Mouse (Mus musculus) thymus, adult 2 months (tissue): ENCODE data around the gene Prdx4. TPM values are rescaled to one million over a fixed set of nuclear protein-coding genes. Genes with fewer than 3 reads are reported as not detected.

Source experiments
- DNase-seq: peaks from one replicate; pipeline ENCODE4 v3.0.0; 2021
- H3K27ac ChIP-seq: fragments of 200-500 bp; 2 replicates; pipeline ENCODE4 v1.5.1; 2012; ENCODE audit warnings: low read length, control low read depth; ENCODE audit not compliant: control insufficient read depth, insufficient read depth
- H3K27me3 ChIP-seq: fragments of 200-500 bp; 2 replicates; pipeline ENCODE4 v1.6.1; 2012; ENCODE audit warnings: mild to moderate bottlenecking, low read length, moderate library complexity, mixed read lengths; ENCODE audit not compliant: control insufficient read depth, insufficient read depth
- H3K36me3 ChIP-seq: fragments of 200-500 bp; 2 replicates; pipeline ENCODE4 v1.6.1; 2012; ENCODE audit warnings: mild to moderate bottlenecking, low read length, moderate library complexity; ENCODE audit not compliant: control insufficient read depth, insufficient read depth
- H3K4me1 ChIP-seq: fragments of 200-500 bp; replicated peaks from 2 replicates; pipeline ENCODE4 v1.6.1; 2012; ENCODE audit warnings: low read length; ENCODE audit not compliant: control insufficient read depth, insufficient read depth
- H3K4me3 ChIP-seq: fragments of 200-500 bp; 2 replicates; pipeline ENCODE4 v1.5.1; 2012; ENCODE audit warnings: mild to moderate bottlenecking, low read length, control low read depth, moderate library complexity; ENCODE audit not compliant: control insufficient read depth, insufficient read depth
- CTCF ChIP-seq: fragments of 200-500 bp; IDR thresholded peaks from 2 replicates; pipeline ENCODE4 v1.5.1; 2012; ENCODE audit warnings: mild to moderate bottlenecking, control low read depth, low read length, moderate library complexity, borderline replicate concordance; ENCODE audit not compliant: control insufficient read depth, poor library complexity, insufficient read depth; ENCODE audit errors: extremely low read depth
- POLR2A ChIP-seq: fragments of 200-500 bp; IDR thresholded peaks from 2 replicates; pipeline ENCODE4 v1.6.1; 2012; ENCODE audit warnings: mild to moderate bottlenecking, low read length, control low read depth, moderate library complexity; ENCODE audit not compliant: control insufficient read depth, poor library complexity, insufficient read depth; ENCODE audit errors: extremely low read depth
- WGBS: fragments of 180-500 bp; shearing (Covaris S2); methylation state at CpG from one replicate; pipeline ENCODE4 v1.1.7; 2018; 5-methylcytosine and 5-hydroxymethylcytosine counted together
- polyA plus RNA-seq: library from polyadenylated mRNA; depleted of rRNA; stranded (reverse); fragments of >200 nt; gene quantifications from 2 replicates; pipeline ENCODE4 v1.2.3, GENCODE M21; 2012; rRNA removed

Prdx4 gene
- polyA plus RNA-seq, 1 experiment = 35.1 TPM

GRCm38 (mm10) chrX:155337905-155338721 is 2.4 kb downstream of the Prdx4 start:
- peak overlapping the region; percentile 100 for H3K4me3 ChIP-seq
- peak; percentile 79 for DNase-seq
- no peaks in the 10 kb centered on the region; the same call in 1 of the 2 replicates for H3K27me3 ChIP-seq
- 2% methylated on average over 46 of the region's 49 CpGs for WGBS
- no peak overlapping the region for H3K27ac ChIP-seq
- H3K36me3 ChIP-seq = no peaks in the 10 kb centered on the region
- TF ChIP-seq POLR2A = no peak
- TF ChIP-seq CTCF = no peak
- no peaks in the 10 kb centered on the region; the same call in 1 of the 2 replicates for H3K4me1 ChIP-seq

DNA sequence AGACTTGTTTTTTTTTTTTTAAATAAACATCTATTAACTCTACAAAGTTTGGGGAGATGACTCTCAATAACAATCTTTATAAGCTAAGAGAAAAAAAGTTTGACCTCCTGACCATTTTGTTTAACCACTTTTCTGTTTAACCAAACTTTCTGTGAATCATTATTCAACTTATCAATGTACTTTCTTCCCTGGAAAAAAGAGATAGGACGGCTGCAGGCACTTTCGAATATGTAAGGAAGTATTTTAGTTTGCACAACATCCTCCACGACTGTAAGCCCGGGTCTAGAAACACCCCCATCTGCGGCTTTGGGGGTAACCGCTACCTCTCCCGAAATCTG is 3.0 kb downstream of the Prdx4 start:
- Histone ChIP-seq H3K36me3 (no peaks in the 10 kb centered on the region), H3K27ac (no peak overlapping the region), H3K4me3 (peak overlapping the region; percentile 100), H3K4me1 (no peaks in the 10 kb centered on the region; the same call in 1 of the 2 replicates), H3K27me3 (no peaks in the 10 kb centered on the region; the same call in 1 of the 2 replicates)
- WGBS = 0% methylated on average over 7 of the region's 7 CpGs
- TF ChIP-seq POLR2A (no peak), CTCF (no peak)
- no peak for DNase-seq

GRCm38 (mm10) chrX:155318005-155318404 is 22.5 kb downstream of the Prdx4 start:
- peak; percentile 30 for DNase-seq
- WGBS = 36% methylated on average over 4 of the region's 4 CpGs
- H3K4me1 ChIP-seq = no peaks in the 10 kb centered on the region
- no peaks in the 10 kb centered on the region for H3K36me3 ChIP-seq
- H3K27ac ChIP-seq = no peak overlapping the region
- TF ChIP-seq CTCF (no peak), POLR2A (no peak)
- no peak overlapping the region for H3K4me3 ChIP-seq
- no peaks in the 10 kb centered on the region for H3K27me3 ChIP-seq

DNA sequence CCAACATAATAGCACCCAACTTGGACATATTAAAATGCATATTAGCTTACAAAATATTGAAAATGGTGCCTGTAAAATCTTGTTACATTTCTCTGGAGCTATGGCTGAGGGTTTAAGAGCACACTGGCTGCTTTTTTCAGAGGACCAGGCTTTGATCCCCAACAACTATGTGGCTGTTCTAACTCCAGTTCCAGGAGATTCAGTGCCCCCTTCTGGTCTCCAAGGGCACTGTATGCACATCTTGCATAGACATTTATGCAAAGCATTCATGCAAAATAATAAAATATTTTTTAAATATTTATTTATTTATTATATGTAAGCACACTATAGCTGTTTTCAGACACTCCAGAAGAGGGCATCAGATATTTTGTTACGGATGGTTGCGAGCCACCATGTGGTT is 34.2 kb downstream of the Prdx4 start:
- Histone ChIP-seq H3K36me3 (no peaks in the 10 kb centered on the region), H3K4me1 (no peaks in the 10 kb centered on the region), H3K27ac (no peak overlapping the region), H3K4me3 (no peak overlapping the region), H3K27me3 (no peaks in the 10 kb centered on the region)
- DNase-seq = no peak
- TF ChIP-seq POLR2A (no peak), CTCF (no peak)
- 91% methylated on average over 2 of the region's 2 CpGs for WGBS

DNA sequence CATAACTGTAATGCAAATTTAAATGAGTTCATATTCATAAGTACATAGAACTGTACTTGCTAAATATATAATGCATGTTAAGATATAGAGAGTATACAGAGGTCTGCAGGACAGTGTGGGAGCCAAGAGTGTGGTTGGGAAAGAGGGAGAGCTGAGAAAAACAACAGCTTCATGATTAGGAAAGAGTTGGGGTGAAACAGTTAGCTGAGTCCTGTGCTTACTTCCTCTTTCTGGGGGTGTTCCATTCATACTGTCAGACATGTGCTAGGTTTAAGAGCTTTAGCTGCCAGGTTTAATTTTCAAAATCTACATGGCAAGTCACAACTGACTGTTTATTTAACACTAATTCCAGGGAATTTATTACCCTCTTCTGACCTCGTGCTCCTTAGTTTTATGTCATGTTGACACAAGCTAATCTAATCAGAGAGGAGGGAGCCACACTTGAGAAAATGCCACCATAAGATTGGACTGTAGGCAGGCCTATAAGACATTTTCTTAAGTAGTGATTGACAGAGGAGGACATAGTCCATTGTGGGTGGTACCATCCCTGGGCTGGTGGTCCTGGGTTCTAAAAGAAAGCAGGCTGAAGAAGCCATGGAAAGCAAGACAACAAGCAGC is 60.0 kb downstream of the Prdx4 start:
- H3K4me3 ChIP-seq = no peak overlapping the region
- H3K36me3 ChIP-seq = no peaks in the 10 kb centered on the region
- no peak overlapping the region for H3K27ac ChIP-seq
- no peak for TF ChIP-seq CTCF
- no peak for TF ChIP-seq POLR2A
- no peak for DNase-seq
- no peaks in the 10 kb centered on the region for H3K4me1 ChIP-seq
- H3K27me3 ChIP-seq = no peaks in the 10 kb centered on the region
- WGBS = 52% methylated on average over 1 of the region's 1 CpGs

- DNase-seq = no peak
- Histone ChIP-seq H3K4me3 (no peak overlapping the region), H3K27me3 (no peaks in the 10 kb centered on the region), H3K36me3 (no peaks in the 10 kb centered on the region), H3K27ac (no peak overlapping the region), H3K4me1 (no peaks in the 10 kb centered on the region)
- WGBS = 86% methylated on average over 4 of the region's 4 CpGs
- TF ChIP-seq POLR2A (no peak), CTCF (no peak)
These were observed 62.1 kb downstream of the Prdx4 start for GRCm38 (mm10) chrX:155278483-155278882.

Other genes with a start within 250 kb of the Prdx4 start
- gene Magea2, start 247.1 kb downstream of the Prdx4 start, polyA plus RNA-seq = not detected in 2 replicates
- 0.11 TPM in 1 of 2 replicates, not detected in the other for gene Cldn34b2, start 212.3 kb downstream of the Prdx4 start, polyA plus RNA-seq
- 34.4 and 41.7 TPM in 2 replicates for gene Sat1, start 124.3 kb downstream of the Prdx4 start, polyA plus RNA-seq
- gene Acot9, start 78.3 kb downstream of the Prdx4 start, polyA plus RNA-seq = 12.7 and 17.8 TPM in 2 replicates